Mouse (Mus musculus) embryonic facial prominence, embryonic 14.5 days (tissue): ENCODE data around the gene Gm20388. TPM values are rescaled to one million over a fixed set of nuclear protein-coding genes. Genes with fewer than 3 reads are reported as not detected.

Experiments
- ATAC-seq: fragments of 200-750 bp; cut with Nextera tagmentation; 2 replicates; pipeline ENCODE4 v1.8.0; 2017; ENCODE audit warnings: low read depth, moderate number of reproducible peaks, moderate TSS enrichment
- DNase-seq: peaks from one replicate; pipeline ENCODE4 v3.0.0-alpha.2; 2015; ENCODE audit warnings: low spot score
- H3K27ac ChIP-seq: fragments of 300-500 bp; sonication (generic); replicated peaks from 2 replicates; pipeline ENCODE4 v1.5.1; 2014; ENCODE audit warnings: low read depth, mild to moderate bottlenecking, low read length, moderate library complexity
- H3K27me3 ChIP-seq: fragments of 300-500 bp; sonication (generic); replicated peaks from 2 replicates; pipeline ENCODE4 v1.6.1; 2014; ENCODE audit warnings: low read length; ENCODE audit not compliant: control insufficient read depth, insufficient read depth
- H3K36me3 ChIP-seq: fragments of 300-500 bp; sonication (generic); 2 replicates; pipeline ENCODE4 v1.6.1; 2014; ENCODE audit warnings: low read length, mixed read lengths; ENCODE audit not compliant: control insufficient read depth, insufficient read depth
- H3K4me1 ChIP-seq: fragments of 300-500 bp; sonication (generic); 2 replicates; pipeline ENCODE4 v1.6.1; 2014; ENCODE audit warnings: antibody characterized with exemption, low read length; ENCODE audit not compliant: control insufficient read depth, insufficient read depth
- H3K4me2 ChIP-seq: fragments of 300-500 bp; sonication (generic); 2 replicates; pipeline ENCODE4 v1.6.1; 2014; ENCODE audit warnings: low read depth, mild to moderate bottlenecking, low read length, moderate library complexity, mixed read lengths
- H3K4me3 ChIP-seq: fragments of 300-500 bp; sonication (generic); 2 replicates; pipeline ENCODE4 v1.5.1; 2014; ENCODE audit warnings: low read depth, mild to moderate bottlenecking, low read length
- H3K9ac ChIP-seq: fragments of 300-500 bp; sonication (generic); 2 replicates; pipeline ENCODE4 v1.6.1; 2014; ENCODE audit warnings: low read depth, mild to moderate bottlenecking, low read length, moderate library complexity, mixed read lengths
- H3K9me3 ChIP-seq: fragments of 300-500 bp; sonication (generic); 2 replicates; pipeline ENCODE4 v1.6.1; 2016; ENCODE audit warnings: low read length; ENCODE audit not compliant: control insufficient read depth
- WGBS: fragments of 180-500 bp; shearing (Covaris S2); extraction: QIAGEN DNeasy Blood & Tissue Kit; methylation state at CpG from one replicate; pipeline ENCODE4 v1.1.7; 2014; 5-methylcytosine and 5-hydroxymethylcytosine counted together
- polyA plus RNA-seq: library from polyadenylated mRNA; unstranded; fragments of >200 nt; fragmentation: Nextera tagmentation; extraction: Ambion mirVana; gene quantifications from 2 replicates; pipeline ENCODE4 v1.2.1, GENCODE M21; 2014

The Gm20388 gene
- polyA plus RNA-seq, 1 experiment from 2014 or later: not detected

- Histone ChIP-seq H3K9me3 (no peaks in the 10 kb centered on the region), H3K4me2 (no peak overlapping the region), H3K36me3 (peaks cover 13% of the 10 kb centered on the region; the same call in 1 of the 2 replicates), H3K27me3 (no peaks in the 10 kb centered on the region), H3K9ac (no peak overlapping the region), H3K27ac (no peak overlapping the region), H3K4me1 (peaks cover 4% of the 10 kb centered on the region; the same call in 1 of the 2 replicates), H3K4me3 (no peak overlapping the region)
- 77% methylated on average over 12 of the region's 12 CpGs for WGBS
- ATAC-seq: peak; percentile 10; the same call in 1 of the 2 replicates
- peak; percentile 57 for DNase-seq
These were observed 1710.3 kb downstream of the Gm20388 start for GRCm38 (mm10) chr8:121620801-121621516.

- ATAC-seq (no peak), DNase-seq (no peak)
- Histone ChIP-seq H3K27ac (no peak overlapping the region), H3K9ac (no peak overlapping the region), H3K4me3 (no peak overlapping the region), H3K4me1 (peaks cover 4% of the 10 kb centered on the region; the same call in 1 of the 2 replicates), H3K36me3 (peaks cover 17% of the 10 kb centered on the region; the same call in 1 of the 2 replicates), H3K4me2 (no peak overlapping the region), H3K27me3 (no peaks in the 10 kb centered on the region), H3K9me3 (no peaks in the 10 kb centered on the region)
- 74% methylated on average over 1 of the region's 1 CpGs for WGBS
These were observed 1711.2 kb downstream of the Gm20388 start for GRCm38 (mm10) chr8:121621879-121622278.

DNA sequence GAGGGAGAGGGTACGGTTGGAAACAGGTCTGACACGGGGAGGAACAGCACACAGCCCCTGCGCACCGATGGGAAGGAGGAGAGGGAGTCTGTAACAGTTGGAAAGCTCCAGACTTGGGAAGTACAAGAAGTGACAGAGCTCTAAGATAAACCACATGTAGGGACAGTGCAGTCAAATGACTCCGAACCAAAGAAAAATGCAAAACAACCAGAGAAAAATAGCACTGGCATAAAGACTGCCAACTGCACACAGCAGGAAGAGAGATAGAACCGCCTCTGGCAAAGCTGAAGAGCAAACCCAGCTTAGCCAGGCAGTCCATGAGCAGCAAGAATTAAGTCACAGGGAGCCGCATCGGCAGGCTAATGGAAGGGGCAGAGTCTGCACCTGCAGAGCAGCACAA is 1712.4 kb downstream of the Gm20388 start:
- Histone ChIP-seq H3K4me2 (no peak overlapping the region), H3K9ac (no peak overlapping the region), H3K27ac (no peak overlapping the region), H3K4me3 (no peak overlapping the region), H3K36me3 (peaks cover 21% of the 10 kb centered on the region), H3K4me1 (peaks cover 4% of the 10 kb centered on the region; the same call in 1 of the 2 replicates), H3K9me3 (no peaks in the 10 kb centered on the region), H3K27me3 (no peaks in the 10 kb centered on the region)
- DNase-seq (no peak), ATAC-seq (no peak)
- WGBS: 77% methylated on average over 8 of the region's 8 CpGs

- WGBS: 86% methylated on average over 4 of the region's 4 CpGs
These were observed 1718.0 kb downstream of the Gm20388 start for GRCm38 (mm10) chr8:121628681-121629080.

GRCm38 (mm10) chr8:121631645-121632071 is 1721.0 kb downstream of the Gm20388 start:
- peak overlapping the region; percentile 44 for H3K27ac ChIP-seq

More at GRCm38 (mm10) chr8:121628681-121629080, 1718.0 kb downstream of the Gm20388 start:
- H3K27ac ChIP-seq: no peak overlapping the region
- ATAC-seq (no peak), DNase-seq (no peak)
- no peaks in the 10 kb centered on the region for H3K27me3 ChIP-seq
- H3K4me2 ChIP-seq: no peak overlapping the region
- peaks cover 26% of the 10 kb centered on the region for H3K36me3 ChIP-seq
- H3K4me3 ChIP-seq: no peak overlapping the region
- peaks cover 11% of the 10 kb centered on the region; the same call in 1 of the 2 replicates for H3K4me1 ChIP-seq
- H3K9ac ChIP-seq: no peak overlapping the region
- H3K9me3 ChIP-seq: no peaks in the 10 kb centered on the region

DNA sequence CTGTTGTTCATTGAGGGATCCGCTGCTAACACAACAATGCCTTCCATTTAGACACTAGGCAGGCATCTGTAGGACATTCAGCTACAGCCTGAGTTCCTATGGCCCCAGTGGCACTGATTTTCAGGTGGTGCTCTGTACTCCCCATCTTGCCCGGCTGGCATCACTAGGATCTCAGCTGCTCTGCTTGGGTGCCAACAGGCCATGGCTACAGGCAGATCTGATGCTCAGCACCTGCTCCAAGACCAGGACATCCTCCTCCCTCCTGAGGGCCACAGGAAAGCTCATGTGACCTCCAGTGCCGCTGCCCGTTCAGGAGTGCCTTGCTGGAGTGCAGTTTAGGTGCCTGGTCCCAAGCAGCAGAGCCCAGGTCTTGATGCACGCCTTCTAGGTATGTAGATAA is 1721.8 kb downstream of the Gm20388 start:
- Histone ChIP-seq H3K4me2 (no peak overlapping the region), H3K4me3 (no peak overlapping the region), H3K36me3 (peaks cover 17% of the 10 kb centered on the region), H3K27ac (no peak overlapping the region), H3K27me3 (no peaks in the 10 kb centered on the region), H3K9me3 (no peaks in the 10 kb centered on the region), H3K4me1 (peaks cover 11% of the 10 kb centered on the region; the same call in 1 of the 2 replicates), H3K9ac (no peak overlapping the region)
- no peak for ATAC-seq
- DNase-seq: no peak
- 75% methylated on average over 5 of the region's 5 CpGs for WGBS

More at GRCm38 (mm10) chr8:121631645-121632071, 1721.0 kb downstream of the Gm20388 start:
- no peak for ATAC-seq
- no peak overlapping the region for H3K4me2 ChIP-seq
- no peak for DNase-seq
- H3K4me3 ChIP-seq: no peak overlapping the region
- H3K9me3 ChIP-seq: no peaks in the 10 kb centered on the region
- 54% methylated on average over 7 of the region's 7 CpGs for WGBS
- H3K4me1 ChIP-seq: peaks cover 11% of the 10 kb centered on the region; the same call in 1 of the 2 replicates
- peaks cover 24% of the 10 kb centered on the region for H3K36me3 ChIP-seq
- H3K27me3 ChIP-seq: no peaks in the 10 kb centered on the region
- no peak overlapping the region for H3K9ac ChIP-seq

DNA sequence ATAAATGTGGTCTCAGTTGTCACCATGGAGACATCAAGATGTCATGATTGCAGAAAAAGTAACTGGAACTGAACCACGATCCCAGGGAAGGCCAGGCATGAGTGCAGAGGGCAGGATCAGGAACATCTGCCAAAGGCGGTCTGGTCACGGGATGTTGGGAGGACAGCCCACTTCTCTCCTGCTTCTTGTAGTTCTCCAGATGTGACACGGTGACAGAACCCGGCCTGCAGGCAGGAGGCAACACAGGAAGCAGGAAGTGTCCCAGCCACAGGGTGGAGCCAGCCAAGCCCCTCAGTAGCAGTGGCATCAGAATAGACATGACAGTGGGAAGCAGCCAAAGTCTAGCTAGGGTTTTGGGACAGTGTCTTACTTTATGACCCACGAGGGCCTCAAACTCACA is 1724.9 kb downstream of the Gm20388 start:
- Histone ChIP-seq H3K27ac (no peak overlapping the region), H3K9ac (no peak overlapping the region), H3K9me3 (no peaks in the 10 kb centered on the region), H3K27me3 (no peaks in the 10 kb centered on the region), H3K4me3 (no peak overlapping the region), H3K4me1 (peaks cover 11% of the 10 kb centered on the region; the same call in 1 of the 2 replicates), H3K4me2 (no peak overlapping the region), H3K36me3 (no peaks in the 10 kb centered on the region)
- 34% methylated on average over 6 of the region's 6 CpGs for WGBS
- no peak for DNase-seq
- ATAC-seq: no peak

GRCm38 (mm10) chr8:121636180-121636579 is 1725.5 kb downstream of the Gm20388 start:
- 74% methylated on average over 8 of the region's 8 CpGs for WGBS
- H3K9me3 ChIP-seq: no peaks in the 10 kb centered on the region
- H3K9ac ChIP-seq: no peak overlapping the region
- DNase-seq (no peak), ATAC-seq (no peak)
- H3K4me2 ChIP-seq: no peak overlapping the region
- H3K27me3 ChIP-seq: no peaks in the 10 kb centered on the region
- peaks cover 11% of the 10 kb centered on the region; the same call in 1 of the 2 replicates for H3K4me1 ChIP-seq
- peak overlapping the region; percentile 41; the same call in 1 of the 2 replicates for H3K27ac ChIP-seq
- no peak overlapping the region for H3K4me3 ChIP-seq
- H3K36me3 ChIP-seq: no peaks in the 10 kb centered on the region
